Mouse (Mus musculus): ENCODE data around the gene Vps13a. TPM values are rescaled to one million over a fixed set of nuclear protein-coding genes. Genes with fewer than 3 reads are reported as not detected.
"Not testable (repeated sequence)": the region's sequence is repeated elsewhere in the genome, so short reads cannot be mapped to it uniquely, and the experiment has no call there.

The Vps13a gene
- polyA plus RNA-seq, 1 experiment, result 3.1 TPM

DNA sequence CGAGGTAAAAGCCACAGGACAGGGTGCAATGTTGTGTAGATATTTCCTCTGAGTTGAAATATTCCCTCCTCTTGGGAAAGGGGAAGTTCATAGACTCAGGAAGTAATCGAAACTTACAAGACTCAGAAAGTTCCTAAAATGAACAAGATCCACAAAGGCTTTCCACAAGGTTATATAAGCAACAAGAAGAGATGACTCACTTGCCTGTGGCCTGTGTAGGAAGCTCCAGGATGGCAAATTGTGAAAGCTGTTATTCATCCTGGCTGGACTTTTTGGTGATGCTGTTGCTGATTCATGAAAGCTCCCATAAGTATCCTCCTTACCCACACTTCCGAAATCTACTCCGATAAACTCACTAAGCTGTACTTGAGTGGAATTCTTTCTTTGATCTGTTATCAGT lies 17.2 kb upstream of the Vps13a start:
- peaks cover 2% of the 10 kb centered on the region for H3K27me3 ChIP-seq (replicated peaks)
- peaks cover 29% of the 10 kb centered on the region for H3K9me3 ChIP-seq
- no peak for TF ChIP-seq GATA1 (IDR thresholded peaks at IDR 0.05; ENCODE audit: borderline replicate concordance, low read length)

DNA sequence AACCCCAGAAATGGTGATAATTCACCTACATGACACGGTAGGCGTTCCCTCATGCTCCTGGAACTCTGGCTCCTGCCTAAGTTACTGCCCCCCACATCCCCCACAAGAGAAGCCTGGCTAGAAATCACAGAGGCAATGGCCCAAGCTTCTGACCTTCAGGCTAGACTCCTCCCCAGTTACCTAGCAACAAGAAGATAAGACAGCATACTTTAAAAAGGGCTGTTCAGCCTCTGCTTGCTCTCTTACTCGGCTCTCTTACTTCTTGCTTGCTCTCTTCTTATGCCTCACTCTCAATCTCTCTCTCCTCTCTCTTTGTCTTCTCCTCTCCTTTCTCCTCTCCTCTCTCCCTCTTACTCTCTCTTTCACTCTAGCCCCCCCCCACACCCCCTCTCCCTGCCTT lies 13.8 kb upstream of the Vps13a start:
- H3K4me1 ChIP-seq, result peaks cover 12% of the 10 kb centered on the region; the same call in 1 of the 2 replicates
- not testable (repeated sequence) for H3K36me3 ChIP-seq (replicated peaks; ENCODE audit: low read length); H3K27me3 ChIP-seq (replicated peaks); H3K4me3 ChIP-seq (replicated peaks)
- peaks cover 29% of the 10 kb centered on the region for H3K9me3 ChIP-seq

More for the DNA sequence above, 17.2 kb upstream of the Vps13a start:
- H3K4me1 ChIP-seq, result peaks cover 20% of the 10 kb centered on the region
- no peak overlapping the region for H3K4me3 ChIP-seq (replicated peaks)
- no peaks in the 10 kb centered on the region for H3K36me3 ChIP-seq (replicated peaks; ENCODE audit: low read length)

DNA sequence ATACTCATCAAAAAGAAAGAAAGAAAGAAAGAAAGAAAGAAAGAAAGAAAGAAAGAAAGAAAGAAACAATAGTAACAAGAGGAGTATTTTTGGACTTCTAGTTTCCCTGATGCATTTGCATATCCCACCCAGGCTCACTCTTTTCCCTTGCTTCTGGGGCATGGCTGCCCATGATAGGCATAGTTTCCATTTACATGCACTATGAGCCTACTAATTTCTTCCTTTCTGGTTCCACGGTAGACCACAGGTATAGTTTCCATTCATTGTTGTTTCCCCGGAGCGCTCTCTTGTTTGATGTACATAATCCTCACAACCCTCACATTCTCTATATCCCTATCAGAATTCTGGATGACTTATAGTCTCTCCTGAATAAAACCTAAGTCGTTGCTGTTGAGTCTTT lies 9.2 kb upstream of the Vps13a start:
- Histone ChIP-seq H3K36me3 (replicated peaks; ENCODE audit: low read length) (no peaks in the 10 kb centered on the region), H3K4me3 (replicated peaks) (no peak overlapping the region), H3K4me1 (peaks cover 12% of the 10 kb centered on the region; the same call in 1 of the 2 replicates), H3K27me3 (replicated peaks) (peaks cover 2% of the 10 kb centered on the region), H3K9me3 (peaks cover 13% of the 10 kb centered on the region)
- no peak for TF ChIP-seq GATA1 (IDR thresholded peaks at IDR 0.05; ENCODE audit: borderline replicate concordance, low read length)
- TF ChIP-seq FLI1 (IDR thresholded peaks at IDR 0.05; ENCODE audit: low read length), result no peak

DNA sequence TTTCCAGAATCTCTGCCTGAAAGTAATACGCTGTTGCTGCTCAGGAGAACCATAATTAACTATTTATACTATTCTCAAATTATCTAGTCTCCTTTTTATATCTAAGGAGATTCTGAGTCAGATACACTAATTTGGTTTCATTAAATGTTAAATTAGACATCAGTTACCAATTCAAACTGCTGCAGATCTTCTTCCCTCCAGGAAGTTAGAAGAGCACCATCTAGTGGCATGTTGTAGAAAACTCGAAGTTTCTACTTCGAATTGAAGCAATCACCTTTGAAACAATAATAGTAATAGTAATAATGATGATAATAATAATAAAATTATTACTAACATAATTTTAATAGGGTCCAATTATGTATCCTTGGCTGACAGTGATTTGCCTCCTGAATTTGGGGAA lies 4.1 kb upstream of the Vps13a start:
- TF ChIP-seq FLI1 (IDR thresholded peaks at IDR 0.05; ENCODE audit: low read length) (no peak), GATA1 (IDR thresholded peaks at IDR 0.05; ENCODE audit: borderline replicate concordance, low read length) (no peak)
- H3K27me3 ChIP-seq (replicated peaks), result peaks cover 2% of the 10 kb centered on the region
- H3K9me3 ChIP-seq, result no peaks in the 10 kb centered on the region
- H3K4me3 ChIP-seq (replicated peaks), result no peak overlapping the region
- H3K4me1 ChIP-seq, result peaks cover 19% of the 10 kb centered on the region
- no peaks in the 10 kb centered on the region for H3K36me3 ChIP-seq (replicated peaks; ENCODE audit: low read length)

DNA sequence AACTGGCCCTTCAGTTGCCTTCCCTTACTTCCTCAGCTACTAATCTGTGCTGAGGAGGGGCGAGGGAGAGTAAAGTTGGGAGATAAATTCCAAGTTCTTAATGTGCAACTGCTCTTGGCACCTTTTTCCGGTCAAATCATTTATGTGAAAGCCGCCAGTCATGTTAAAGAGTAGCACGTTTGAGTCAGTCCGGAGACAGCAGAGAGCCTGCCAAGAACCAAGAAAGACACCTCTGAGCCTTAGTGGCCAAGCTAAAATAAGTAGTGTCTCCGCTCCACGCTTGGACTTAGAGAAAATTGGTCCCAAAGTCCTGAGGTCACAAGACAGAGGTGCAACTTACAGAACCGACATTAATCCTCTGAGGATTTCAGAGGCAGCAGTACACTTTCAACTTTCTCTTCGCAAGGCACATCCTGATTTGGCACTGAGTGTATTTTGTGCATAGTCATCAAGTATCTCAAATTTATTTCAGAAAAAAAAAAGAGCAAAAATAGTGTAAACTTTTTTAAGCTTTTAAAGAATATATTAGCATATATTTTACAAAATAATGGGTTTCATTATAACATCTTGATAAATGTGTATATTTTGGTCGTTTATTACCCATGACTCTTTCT lies 780 bp upstream of the Vps13a start:
- TF ChIP-seq GATA1 (IDR thresholded peaks at IDR 0.05; ENCODE audit: borderline replicate concordance, low read length) (no peak), FLI1 (IDR thresholded peaks at IDR 0.05; ENCODE audit: low read length) (no peak)
- Histone ChIP-seq H3K9me3 (no peaks in the 10 kb centered on the region), H3K27me3 (replicated peaks) (no peaks in the 10 kb centered on the region), H3K36me3 (replicated peaks; ENCODE audit: low read length) (no peaks in the 10 kb centered on the region), H3K4me1 (peaks cover 46% of the 10 kb centered on the region), H3K4me3 (replicated peaks) (peak overlapping the region; percentile 99)

DNA sequence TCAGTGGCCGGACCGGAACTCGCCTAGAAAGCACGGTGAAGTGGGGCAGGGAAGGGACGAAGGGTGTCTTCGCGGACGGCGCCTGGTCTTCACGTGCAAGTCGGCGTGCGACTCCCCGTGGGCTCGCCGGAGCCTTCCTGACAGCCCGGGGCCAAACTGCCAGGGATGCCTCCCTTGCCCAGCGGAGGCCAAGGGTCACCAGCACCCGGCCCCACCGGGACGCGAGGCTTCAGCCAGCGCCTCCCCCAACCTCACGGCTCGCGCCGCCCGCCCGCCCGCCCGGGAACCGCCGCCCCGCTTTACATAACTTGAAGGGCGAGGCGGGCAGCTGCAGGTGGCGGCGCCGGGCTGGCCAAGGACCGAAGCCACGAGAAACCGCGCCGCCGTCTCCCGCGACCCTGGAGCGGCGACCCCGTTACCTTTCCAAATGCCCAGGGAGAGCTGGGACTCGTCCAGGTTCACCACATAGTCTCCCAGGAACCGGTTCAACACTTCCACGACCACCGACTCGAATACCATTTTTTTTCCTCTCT lies 416 bp downstream of the Vps13a start:
- H3K36me3 ChIP-seq (replicated peaks; ENCODE audit: low read length), result peaks cover 4% of the 10 kb centered on the region
- H3K4me1 ChIP-seq, result peaks cover 56% of the 10 kb centered on the region
- no peak for TF ChIP-seq GATA1 (IDR thresholded peaks at IDR 0.05; ENCODE audit: borderline replicate concordance, low read length)
- TF ChIP-seq FLI1 (IDR thresholded peaks at IDR 0.05; ENCODE audit: low read length), result no peak
- H3K4me3 ChIP-seq (replicated peaks), result peak overlapping the region; percentile 99
- no peaks in the 10 kb centered on the region for H3K9me3 ChIP-seq
- no peaks in the 10 kb centered on the region for H3K27me3 ChIP-seq (replicated peaks)

DNA sequence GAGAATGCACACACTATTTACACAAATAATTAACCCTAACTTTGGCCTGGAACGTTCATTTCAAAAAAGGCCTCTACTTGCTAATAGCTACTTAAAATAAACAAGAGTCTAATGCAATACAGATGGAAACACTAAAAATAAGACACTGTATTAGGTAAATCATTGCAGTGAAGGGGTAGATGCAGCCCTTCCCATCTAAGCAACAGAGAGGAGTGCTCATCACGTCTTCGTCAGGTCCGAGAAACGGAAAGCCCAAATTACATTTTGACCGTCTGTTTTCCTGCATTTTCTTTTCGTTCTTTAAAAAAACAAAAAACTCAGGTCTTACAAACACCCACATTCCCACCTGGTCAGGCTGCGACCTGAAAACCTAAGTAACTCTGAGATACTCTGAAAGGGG lies 947 bp downstream of the Vps13a start:
- Histone ChIP-seq H3K4me3 (replicated peaks) (peak overlapping the region; percentile 99), H3K9me3 (no peaks in the 10 kb centered on the region), H3K27me3 (replicated peaks) (no peaks in the 10 kb centered on the region), H3K36me3 (replicated peaks; ENCODE audit: low read length) (peaks cover 4% of the 10 kb centered on the region), H3K4me1 (peaks cover 58% of the 10 kb centered on the region)
- TF ChIP-seq FLI1 (IDR thresholded peaks at IDR 0.05; ENCODE audit: low read length) (no peak), GATA1 (IDR thresholded peaks at IDR 0.05; ENCODE audit: borderline replicate concordance, low read length) (no peak)

DNA sequence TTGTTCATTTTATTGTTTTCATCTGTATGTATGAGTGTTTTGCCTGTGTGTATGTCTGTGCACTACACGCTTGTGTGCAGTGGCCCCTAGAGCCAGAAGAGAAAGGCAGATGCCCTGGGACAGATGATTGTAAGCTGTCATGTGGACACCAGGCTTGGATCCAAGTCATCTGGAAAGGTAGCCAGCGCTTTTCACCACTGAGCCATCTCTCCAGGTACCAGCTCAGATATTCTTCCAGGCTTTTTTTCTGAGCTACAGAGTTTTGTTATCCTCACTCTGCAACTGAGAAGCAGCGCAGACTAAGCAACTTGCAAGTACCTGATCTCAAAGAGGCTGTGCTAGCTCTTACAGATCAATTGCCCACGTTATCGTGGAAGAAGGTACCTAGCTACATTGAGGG lies 1.5 kb downstream of the Vps13a start:
- peaks cover 61% of the 10 kb centered on the region for H3K4me1 ChIP-seq
- H3K9me3 ChIP-seq, result no peaks in the 10 kb centered on the region
- H3K4me3 ChIP-seq (replicated peaks), result peak overlapping the region; percentile 99
- H3K27me3 ChIP-seq (replicated peaks), result no peaks in the 10 kb centered on the region
- H3K36me3 ChIP-seq (replicated peaks; ENCODE audit: low read length), result peaks cover 4% of the 10 kb centered on the region
- no peak for TF ChIP-seq GATA1 (IDR thresholded peaks at IDR 0.05; ENCODE audit: borderline replicate concordance, low read length)
- no peak for TF ChIP-seq FLI1 (IDR thresholded peaks at IDR 0.05; ENCODE audit: low read length)

DNA sequence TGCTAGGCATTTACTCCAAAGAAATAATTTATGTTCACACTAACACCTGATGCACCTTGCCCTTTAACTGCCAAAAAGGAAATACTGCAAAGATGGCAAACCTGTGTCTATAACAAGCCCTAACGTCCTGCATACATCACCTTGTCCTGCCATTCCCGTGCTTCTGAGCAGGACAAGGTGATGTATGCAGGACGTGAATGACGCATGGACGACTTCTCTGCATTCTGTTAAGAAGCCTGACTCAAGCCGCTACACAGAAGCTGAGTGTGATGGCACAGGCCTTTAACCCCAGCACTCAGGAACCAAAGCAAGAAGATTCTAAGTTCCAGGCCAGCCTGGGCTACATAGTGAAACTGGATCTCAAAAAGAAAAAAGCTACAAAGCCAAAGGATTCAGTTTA lies 2.2 kb downstream of the Vps13a start:
- no peak for TF ChIP-seq FLI1 (IDR thresholded peaks at IDR 0.05; ENCODE audit: low read length)
- TF ChIP-seq GATA1 (IDR thresholded peaks at IDR 0.05; ENCODE audit: borderline replicate concordance, low read length), result no peak
- no peaks in the 10 kb centered on the region for H3K27me3 ChIP-seq (replicated peaks)
- H3K4me1 ChIP-seq, result peaks cover 63% of the 10 kb centered on the region
- H3K36me3 ChIP-seq (replicated peaks; ENCODE audit: low read length), result peaks cover 4% of the 10 kb centered on the region
- peak overlapping the region; percentile 87 for H3K4me3 ChIP-seq (replicated peaks)
- no peaks in the 10 kb centered on the region for H3K9me3 ChIP-seq

DNA sequence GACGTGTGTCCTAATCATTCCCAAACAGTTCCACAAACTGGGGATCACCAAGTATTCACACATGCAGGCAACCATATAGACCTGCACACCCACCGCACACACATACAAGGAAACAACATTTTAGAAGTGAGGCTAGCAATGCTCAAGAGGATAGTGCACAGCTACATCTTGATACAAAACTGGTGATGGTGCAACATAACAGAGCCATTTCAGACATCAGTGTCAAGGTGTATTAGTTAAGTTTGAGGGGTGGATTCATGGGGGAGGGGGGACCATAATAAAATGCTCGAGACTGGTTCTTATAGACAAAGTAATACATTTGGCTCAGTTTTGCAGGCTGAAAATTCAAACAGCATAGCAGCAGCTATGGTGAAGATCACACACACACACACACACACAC lies 2.8 kb downstream of the Vps13a start:
- Histone ChIP-seq H3K4me1 (peaks cover 68% of the 10 kb centered on the region), H3K4me3 (replicated peaks) (peak overlapping the region; percentile 87), H3K9me3 (no peaks in the 10 kb centered on the region), H3K36me3 (replicated peaks; ENCODE audit: low read length) (peaks cover 4% of the 10 kb centered on the region), H3K27me3 (replicated peaks) (no peaks in the 10 kb centered on the region)
- TF ChIP-seq FLI1 (IDR thresholded peaks at IDR 0.05; ENCODE audit: low read length), result no peak
- no peak for TF ChIP-seq GATA1 (IDR thresholded peaks at IDR 0.05; ENCODE audit: borderline replicate concordance, low read length)

DNA sequence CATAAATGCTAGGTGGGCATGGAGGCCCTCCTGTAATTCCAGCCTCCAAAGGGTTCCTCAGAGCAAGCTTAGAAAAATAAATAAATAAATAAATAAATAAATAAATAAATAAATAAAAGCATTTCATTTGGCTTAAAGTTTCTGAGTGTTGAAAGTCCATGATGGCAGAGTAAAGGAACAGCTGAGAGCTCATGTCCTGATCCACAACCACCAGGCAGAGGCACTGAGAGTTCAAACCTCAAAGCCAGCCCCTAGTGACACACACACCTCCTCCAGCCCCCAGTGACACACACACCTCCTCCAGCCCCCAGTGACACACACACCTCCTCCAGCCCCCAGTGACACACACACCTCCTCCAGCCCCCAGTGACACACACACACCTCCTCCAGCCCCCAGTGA lies 3.3 kb downstream of the Vps13a start:
- H3K9me3 ChIP-seq; H3K36me3 ChIP-seq (replicated peaks; ENCODE audit: low read length); H3K27me3 ChIP-seq (replicated peaks): not testable (repeated sequence)
- H3K4me1 ChIP-seq, result peaks cover 68% of the 10 kb centered on the region
- H3K4me3 ChIP-seq (replicated peaks), result peak overlapping the region; percentile 60
